Mouse (Mus musculus): ENCODE results near the gene Tarsl2.

Tarsl2 gene

DNA sequence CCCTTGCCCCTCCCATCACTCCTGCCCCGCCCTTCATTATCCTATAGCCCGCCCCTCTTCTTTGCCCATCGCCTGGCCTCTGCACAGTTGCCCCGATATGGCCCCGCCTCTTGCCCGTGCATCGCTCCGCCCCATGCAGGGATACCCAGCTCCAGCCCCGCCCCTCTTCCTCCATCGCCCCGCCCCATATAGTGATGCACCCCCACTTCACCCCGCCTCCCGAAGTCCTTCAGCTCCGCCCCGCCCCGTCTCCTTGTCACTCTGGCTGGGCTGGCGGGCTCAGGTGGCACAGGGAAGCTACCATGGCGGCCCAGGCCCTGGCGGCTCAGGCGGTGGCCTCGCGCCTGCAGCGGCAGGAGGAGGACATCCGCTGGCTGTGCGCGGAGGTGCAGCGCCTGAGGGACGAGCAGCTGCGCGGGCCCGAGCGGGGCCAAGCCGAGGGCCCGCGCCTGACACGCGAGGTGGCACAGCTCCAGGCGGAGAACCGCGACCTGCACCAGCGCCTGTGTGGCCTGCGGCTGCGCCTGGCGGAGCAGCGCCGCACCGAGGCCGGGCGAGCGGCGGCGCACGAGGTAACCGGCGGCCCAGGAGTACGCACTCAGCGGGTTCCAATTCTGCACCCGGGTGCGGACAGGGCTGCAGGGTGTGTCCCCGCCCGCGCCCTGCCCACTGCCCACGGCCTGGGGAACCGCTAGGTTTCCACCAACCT is at the start of gene Tarsl2:
TSS of gene Tarsl2 (plus strand) at position 256 of the 709 bp plus-strand sequence.
- peak; percentile 98 for DNase-seq (ENCODE audit: low spot score)

DNA sequence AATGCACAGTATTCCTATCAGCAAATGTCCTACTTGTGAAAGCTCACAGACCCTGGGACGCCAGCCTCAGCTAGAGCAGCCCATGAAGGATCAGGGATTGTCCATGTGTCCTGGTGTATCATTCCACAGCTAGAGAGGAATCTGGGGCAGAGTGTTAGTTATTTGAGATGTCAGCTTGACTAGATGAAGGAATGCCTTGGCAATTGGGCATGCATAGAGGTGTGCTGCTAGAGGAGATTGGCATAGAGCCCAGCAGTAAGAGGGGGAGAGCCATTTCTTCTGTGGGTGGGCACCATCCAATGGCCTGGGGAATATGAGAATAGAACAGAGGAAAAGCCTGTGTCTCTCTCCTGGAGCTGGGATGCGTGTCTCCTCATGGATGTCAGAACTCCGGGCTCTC is 38.6 kb upstream of the Tarsl2 start:
- no peak for DNase-seq (ENCODE audit: low spot score)

- DNase-seq (ENCODE audit: low spot score), result no peak
These were observed 37.7 kb upstream of the Tarsl2 start for GRCm38 (mm10) chr7:65607003-65607402.

DNA sequence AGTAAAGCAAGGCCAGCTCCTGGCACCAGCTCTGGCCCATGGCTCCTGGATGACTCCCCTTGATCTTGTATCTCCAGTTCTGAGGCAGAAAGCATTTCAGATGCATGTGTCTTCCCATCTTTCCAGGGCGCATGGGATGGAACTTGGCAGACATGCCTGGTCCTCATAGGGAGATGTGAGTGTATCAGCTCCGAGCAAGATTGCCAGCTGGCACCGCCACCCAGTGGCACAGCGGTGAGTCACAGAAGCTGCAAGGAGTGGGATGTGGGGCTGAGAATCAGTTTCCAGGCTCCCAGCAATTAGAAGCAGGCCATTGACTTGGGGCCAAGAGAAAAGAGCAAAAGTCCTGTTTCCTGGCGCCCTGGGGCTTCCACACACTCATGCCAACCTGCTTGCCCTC is 34.5 kb upstream of the Tarsl2 start:
- DNase-seq (ENCODE audit: low spot score), result no peak

GRCm38 (mm10) chr7:65610673-65611072 is 34.0 kb upstream of the Tarsl2 start:
- DNase-seq (ENCODE audit: low spot score), result no peak

- no peak for DNase-seq (ENCODE audit: low spot score)
These were observed 33.4 kb upstream of the Tarsl2 start for GRCm38 (mm10) chr7:65611298-65611697.

- no peak for DNase-seq (ENCODE audit: low spot score)
These were observed 31.0 kb upstream of the Tarsl2 start for GRCm38 (mm10) chr7:65613723-65614122.

DNA sequence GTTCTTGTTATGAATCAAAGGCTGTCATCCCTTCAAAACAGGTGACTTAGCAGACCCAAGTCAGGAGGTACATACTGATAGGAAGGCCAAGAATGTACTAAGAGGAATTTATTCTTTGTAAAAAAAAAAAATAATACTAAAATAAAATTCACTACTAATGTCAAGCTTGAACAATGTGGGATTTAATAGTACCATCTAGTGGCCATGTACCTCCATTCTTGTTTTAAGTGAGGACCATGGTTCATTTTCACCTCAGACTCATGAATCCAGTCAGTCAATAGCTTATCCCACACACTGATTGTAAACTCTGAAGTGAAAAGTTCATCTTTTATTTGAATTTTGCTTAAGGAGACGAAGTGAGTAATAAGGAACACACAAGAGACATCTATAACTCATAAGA is 25.9 kb upstream of the Tarsl2 start:
- DNase-seq (ENCODE audit: low spot score), result no peak

DNA sequence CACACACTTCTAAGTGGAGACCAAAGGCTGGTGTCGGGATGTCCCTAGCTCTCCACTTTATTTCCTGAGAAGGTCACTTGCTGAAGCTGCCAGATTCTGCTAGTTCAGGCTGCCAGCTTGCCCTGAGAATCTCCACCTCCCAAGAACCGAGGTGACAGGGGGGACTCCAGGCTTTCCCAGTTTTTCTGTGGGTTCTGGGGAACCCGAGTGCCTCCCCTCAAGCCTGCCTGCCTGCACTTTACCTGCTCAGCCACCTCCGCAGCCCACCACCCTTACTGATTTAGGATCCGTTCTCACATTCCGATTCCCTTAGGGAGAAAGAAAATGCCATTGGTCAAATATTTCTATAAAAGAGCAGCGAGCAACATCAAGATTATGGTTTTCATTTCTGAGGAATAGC is 24.0 kb upstream of the Tarsl2 start:
- no peak for DNase-seq (ENCODE audit: low spot score)

DNA sequence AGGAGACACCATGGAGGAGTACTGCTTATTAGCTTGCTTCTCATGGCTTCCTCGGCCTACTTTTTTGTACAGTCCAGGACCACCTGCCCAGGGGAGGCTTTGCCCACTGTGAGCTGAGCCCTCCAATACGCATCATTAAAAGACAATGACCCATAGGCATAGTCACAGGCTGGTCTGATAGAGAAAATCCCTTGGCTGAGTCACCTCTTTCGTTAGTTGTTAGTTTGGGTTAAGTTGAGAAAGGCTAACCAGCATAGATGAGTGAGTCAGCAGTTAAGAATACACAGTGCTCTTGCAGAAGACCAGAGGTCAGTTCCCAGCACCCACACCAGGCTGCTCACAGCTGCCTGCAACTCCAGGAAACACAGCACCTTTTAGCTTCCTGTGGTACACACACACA is 21.4 kb upstream of the Tarsl2 start:
- no peak for DNase-seq (ENCODE audit: low spot score)

- DNase-seq (ENCODE audit: low spot score), result no peak
These were observed 19.2 kb upstream of the Tarsl2 start for GRCm38 (mm10) chr7:65625528-65625927.

DNA sequence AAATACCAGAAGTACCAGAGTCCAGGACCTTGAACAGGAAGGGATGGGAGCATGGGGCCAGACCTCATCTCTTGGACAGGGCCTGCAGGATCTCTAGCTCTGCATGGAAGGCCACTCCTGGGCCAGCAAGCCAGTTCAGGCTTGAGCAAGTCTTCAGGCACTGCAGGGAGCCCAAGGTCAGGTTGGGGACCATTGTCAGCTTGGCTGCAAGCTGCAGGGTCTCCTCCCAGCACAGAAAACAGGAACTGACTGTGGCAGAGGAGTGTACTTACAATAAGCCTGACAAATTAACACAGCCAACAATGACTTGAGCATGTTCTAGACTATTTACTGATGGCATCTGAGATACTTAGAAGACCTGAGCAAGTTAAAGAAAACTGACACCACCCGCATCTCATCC is 14.9 kb upstream of the Tarsl2 start:
- DNase-seq (ENCODE audit: low spot score), result no peak

DNA sequence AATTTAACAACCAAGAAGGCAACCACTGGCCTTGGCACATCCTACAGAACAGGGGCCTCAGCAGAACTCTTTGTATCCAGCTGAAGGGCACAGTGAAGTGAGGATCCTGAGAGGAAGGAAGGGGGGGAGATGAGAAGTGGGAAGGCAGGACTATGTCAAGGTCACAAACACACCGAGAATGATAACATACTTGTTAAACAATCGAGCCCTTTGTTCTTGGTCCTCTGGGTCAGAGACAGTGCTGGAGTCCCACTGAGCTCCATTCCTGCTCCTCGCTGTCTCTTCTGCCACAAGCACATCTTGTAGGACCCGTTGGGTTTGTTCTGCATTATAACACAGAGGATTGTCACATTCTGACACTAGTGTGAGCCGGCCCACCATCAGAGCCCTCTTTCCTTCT is 14.0 kb upstream of the Tarsl2 start:
- DNase-seq (ENCODE audit: low spot score), result no peak

GRCm38 (mm10) chr7:65635831-65636230 is 8.9 kb upstream of the Tarsl2 start:
- DNase-seq (ENCODE audit: low spot score), result no peak

DNA sequence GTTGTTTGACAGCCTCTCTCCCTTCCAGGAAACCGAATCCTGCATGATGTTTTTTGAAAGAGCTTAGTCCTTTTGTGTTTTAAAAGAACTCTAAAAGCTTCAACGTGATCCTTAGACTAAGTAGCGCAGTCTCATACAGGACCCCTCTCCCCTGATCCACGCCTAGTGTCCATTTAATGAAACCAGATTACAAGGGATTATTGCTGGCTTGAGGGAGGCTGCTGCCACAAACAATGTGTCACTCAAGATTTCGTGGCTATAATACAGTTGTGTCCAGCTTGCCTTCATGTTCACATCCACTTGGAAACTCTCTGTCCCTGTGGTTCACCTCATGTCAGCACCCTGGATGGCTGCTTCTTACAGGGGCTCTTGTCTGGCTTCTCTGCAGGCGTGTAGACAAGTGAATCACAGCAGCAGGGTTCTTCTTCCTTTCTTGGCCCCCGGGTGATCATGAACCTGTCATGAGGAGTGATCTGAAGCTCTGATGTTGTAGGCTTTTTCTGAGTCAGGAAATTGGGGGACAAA is 8.3 kb upstream of the Tarsl2 start:
- DNase-seq (ENCODE audit: low spot score), result no peak

DNA sequence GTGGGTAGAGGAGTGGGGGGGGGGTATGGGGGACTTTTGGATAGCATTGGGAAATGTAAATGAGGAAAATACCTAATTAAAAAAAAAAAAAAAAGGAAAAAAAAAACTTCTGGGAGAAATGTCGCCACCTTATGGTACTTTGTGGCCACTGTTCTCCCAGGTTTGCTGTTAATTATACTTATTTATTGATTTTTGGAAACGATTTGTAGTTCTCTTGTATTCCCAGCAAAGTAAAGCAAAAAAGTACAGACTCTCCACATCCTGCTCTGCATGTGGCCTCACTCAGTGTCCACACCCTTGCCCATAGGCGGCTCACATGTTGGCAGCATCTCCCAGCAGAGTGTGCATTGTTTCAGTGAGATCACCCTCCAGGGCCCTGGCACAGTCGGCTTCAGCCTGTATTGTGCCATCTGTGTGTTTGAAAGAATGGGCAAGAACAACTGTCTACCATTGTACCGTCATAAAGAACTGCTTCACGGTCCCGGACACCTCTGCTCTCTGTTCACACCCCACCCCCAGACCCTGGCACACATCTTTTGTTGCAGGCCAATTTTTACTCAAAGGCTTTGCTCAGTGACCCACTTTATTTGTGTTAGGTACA is 6.4 kb upstream of the Tarsl2 start:
- no peak for DNase-seq (ENCODE audit: low spot score)

- DNase-seq (ENCODE audit: low spot score), result no peak
These were observed 4.8 kb upstream of the Tarsl2 start for GRCm38 (mm10) chr7:65639821-65640382.

DNA sequence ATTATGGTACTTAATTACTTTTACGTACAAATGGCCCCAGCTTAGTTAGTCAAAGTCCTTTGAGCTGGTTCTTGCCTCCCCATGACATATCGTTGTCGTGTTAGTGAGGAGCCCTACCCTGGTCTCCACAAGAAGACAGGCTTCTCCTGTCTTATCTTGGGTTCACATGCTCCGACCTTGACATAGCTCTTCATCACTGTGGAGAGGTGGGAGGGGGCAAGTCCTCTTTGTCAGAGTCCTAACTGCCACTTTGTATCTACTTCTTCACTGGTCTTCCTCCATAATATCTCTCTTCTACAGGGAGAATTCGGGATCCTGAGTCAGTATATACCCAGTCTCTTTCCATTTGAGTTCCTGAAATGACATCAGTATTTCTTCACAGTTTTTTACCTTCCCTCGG is 4.0 kb upstream of the Tarsl2 start:
- no peak for DNase-seq (ENCODE audit: low spot score)

GRCm38 (mm10) chr7:65642371-65643304 is 2.1 kb upstream of the Tarsl2 start:
- peak; percentile 39 for DNase-seq (ENCODE audit: low spot score)

DNA sequence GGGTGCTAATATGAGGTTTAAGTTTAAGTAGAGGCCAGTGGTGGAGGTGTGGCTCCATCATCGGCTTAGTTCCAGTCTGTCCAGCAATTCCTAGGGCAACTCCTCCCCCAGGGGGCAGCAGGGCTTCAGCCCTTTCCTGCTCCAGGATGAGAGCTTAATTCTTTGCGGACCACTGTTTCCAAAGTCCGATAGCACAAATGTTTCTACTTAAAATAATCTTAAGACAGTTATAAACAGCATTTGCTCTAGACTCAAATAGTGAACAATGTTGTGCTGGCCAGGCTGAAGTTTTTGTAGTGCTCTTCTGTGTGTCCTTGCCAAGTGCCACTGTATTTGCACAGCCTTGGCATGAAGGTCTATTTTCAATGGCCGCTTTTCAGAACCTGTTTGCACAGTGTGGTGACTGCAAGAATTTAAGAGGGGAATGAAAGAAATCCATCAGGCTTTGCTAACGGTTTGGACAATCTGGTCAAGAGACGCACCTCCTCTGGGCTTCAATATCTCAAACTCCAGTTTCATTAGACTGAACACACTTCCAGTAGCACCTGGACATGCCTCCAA is 757 bp upstream of the Tarsl2 start:
- no peak for DNase-seq (ENCODE audit: low spot score)

DNA sequence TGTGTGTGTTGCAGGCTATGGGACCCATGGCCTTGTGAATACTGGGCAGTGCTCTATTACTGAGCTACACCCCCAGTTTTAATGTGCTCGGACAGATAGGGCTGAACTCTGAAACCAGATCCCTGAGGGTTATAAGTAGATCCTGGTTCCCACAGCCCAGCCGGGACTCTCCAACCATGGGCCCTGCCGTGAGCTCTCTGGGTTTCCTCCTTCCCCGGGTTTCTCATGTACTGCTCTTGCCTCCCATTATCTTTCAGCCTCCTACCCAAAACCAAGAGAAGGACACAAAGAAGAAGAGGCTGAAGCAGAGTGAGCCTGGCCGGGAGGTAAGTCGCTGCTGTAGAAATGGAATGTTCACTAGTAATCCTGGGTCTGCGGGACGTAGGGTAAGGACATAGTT is 1.3 kb downstream of the Tarsl2 start:
- no peak for DNase-seq (ENCODE audit: low spot score)

DNA sequence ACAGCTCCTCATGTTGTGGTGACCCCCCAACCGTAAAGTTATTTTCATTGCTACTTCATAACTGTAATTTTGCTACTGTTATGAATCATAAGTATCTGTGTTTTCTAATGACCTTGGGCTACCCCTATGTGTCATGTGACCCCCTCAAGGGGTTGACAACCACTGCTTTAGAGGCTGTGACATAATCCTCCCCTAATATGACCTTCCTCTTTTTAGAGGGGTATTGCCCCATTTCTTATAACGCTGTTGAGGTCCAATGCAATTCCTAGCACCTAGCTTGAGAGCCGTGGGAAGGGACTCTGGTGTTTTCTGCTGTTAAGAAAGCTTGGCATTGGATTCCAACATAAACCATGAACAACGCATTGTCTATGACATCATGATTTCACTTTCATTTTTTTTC is 6.0 kb downstream of the Tarsl2 start:
- DNase-seq (ENCODE audit: low spot score), result no peak

Data from embryo, embryonic 10.5 days (tissue).